Mouse (Mus musculus) layer of hippocampus, postnatal 36 days (tissue): ENCODE results near the gene Zp3. TPM values are rescaled to one million over a fixed set of nuclear protein-coding genes. Genes with fewer than 3 reads are reported as not detected.

Source experiments
- DNase-seq, 2 experiments: peaks; one replicate each; pipeline ENCODE4 v3.0.0; 2022
- total RNA-seq, 2 experiments: library from RNA; stranded (reverse); gene quantifications; 2 replicates each; pipeline ENCODE4 v1.2.3; 2021

Gene Zp3
- total RNA-seq, 2 experiments from 2014 or later, result not detected

DNA sequence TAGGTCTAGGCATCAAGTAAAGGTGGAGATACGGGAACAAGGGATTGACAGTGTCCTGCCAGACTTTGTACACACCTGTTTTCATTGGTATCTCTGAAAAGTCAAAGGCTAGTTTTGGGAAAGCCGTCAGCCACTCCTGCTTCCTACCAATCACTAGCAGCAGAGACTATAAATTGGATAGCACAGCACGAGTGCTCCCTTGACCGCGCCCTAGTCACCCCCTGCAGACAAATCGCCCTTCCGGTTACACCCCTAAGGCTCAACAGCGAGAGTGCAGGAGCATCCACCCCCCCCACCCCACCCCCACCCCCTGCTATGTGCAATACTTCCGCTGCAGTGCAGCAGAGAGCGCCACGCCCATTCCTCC is 17.8 kb upstream of the Zp3 start:
- no peak for DNase-seq

DNA sequence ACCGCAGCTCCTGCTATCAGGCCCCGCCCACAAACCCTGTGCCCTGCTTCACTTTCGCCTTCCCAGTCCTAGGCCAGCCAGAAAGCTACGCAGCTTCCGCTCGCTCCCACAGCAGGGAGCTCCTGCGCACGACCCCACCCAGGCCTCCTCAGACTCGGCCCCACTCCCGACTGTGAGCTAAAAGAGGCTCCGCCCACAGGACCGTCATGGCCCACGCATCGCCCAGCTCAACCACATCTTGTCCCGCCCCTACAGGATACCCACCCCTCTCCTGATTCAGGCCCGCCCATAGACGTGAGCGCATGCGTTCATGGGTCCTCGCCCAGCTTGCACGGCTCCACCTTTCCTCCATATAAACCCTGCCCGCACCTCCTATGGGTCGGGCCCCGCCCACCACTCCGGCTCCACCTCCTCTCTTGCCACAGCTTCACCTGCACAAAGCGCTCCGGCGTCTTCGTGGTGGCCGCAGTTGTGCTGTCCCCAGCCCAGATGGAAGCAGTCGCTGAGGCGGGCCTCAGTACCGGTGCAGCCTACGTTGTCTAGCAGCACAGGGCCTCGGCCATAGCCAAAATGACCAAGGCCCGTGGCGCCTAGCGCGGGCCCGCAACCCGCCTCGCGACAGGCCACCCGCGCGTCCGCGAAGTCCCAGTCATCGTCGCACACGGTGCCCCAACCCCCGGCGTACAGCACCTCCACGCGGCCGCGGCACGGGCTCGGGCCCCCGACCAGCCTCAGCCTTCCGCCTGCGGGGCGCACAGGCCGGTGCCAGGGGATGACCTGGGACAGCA is 17.2 kb upstream of the Zp3 start:
- DNase-seq, result peak; percentile 96 to 98

DNA sequence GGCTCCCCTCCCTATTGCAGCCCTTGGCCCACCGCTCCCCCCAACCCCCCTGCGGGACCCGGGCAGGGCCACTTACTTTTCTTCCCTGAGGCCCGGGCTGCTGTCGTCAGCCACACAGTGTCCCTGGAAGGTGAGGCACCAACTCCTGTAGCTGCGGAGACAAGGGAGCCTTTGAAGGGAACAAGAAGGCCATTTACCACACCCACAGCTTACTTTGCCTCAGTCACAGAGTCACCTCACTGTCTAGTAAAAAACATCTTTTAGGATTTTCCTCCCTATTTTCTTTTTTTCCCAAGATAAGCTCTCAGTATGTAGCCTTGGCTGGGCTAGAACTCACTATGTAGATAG is 16.6 kb upstream of the Zp3 start:
- DNase-seq, result no peak

DNA sequence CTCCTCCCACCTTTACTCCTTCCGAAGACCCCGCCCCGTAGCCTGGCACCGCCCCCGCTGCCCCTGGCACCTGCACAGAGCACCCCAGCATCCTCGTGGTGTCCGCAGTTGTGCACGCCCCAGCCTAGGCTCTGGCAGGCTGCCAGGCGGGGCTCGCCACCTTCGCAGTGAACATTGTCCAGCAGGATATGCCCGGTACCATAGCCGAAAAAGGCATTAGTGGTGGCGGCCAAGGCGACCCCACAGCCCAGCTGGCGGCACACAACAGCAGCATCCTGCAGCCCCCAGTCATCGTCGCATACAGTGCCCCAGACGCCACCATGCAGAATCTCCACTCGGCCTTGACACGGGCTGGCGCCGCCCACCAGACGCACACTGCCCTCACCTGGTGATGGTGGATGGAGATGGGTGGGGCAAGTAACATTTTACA is 14.4 kb upstream of the Zp3 start:
- DNase-seq, result no peak

DNA sequence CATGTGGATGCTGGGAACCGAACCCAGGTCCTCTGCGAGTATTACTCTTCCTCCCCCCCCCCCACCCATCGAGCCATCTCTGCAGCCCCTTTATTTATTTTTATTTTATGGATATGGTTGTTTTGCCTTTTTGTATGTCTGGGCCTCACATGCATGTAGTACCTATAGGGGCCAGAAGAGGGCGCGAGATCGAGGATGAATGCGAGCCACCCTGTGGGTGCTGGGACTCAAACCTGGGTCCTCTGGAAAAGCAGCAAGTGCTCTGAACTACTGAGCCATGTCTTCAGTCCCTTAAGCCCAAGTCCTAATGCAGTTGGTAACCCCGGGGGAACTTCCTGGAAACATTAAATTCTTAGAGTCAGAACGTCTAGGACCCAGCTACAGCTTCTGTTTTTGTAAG is 13.0 kb upstream of the Zp3 start:
- no peak for DNase-seq

DNA sequence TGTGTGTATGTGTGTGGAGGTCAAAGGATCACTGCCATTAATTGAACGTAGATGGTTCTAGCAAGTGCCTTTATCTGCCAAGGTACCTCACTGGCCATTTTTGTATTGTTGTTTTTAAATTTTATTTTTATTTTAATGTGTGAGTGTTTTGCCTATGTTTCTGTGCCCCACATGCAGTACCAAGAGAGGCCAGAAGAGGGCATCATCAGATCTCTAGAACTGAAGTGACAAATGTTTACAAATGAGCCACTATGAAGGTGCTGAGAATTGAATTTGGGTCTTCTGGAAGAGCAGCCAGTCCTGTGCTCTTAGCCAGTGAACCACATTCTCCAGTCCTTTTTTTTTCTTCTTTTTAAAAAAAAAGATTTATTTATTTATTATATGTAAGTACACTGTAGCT is 11.1 kb upstream of the Zp3 start:
- DNase-seq, result no peak

DNA sequence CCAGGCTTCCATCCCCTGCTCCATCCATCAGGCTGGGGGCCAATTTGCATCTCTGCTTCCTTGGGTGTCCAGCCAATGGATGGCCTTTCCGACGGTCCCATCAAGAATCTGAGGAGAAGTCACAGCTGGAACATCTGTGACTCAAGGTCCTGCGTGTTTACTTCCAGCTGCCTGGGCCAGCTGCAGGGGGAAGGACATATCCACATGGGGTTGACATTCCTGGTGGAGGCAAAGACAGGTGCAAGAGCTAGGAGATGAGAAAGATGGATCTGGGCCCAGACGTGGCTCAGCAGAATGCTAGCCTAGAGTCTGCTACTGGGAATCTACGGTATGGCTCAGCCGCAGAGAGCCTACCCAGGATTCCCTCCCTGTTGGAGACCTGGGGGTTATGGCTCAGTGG is 9.7 kb upstream of the Zp3 start:
- DNase-seq, result no peak

DNA sequence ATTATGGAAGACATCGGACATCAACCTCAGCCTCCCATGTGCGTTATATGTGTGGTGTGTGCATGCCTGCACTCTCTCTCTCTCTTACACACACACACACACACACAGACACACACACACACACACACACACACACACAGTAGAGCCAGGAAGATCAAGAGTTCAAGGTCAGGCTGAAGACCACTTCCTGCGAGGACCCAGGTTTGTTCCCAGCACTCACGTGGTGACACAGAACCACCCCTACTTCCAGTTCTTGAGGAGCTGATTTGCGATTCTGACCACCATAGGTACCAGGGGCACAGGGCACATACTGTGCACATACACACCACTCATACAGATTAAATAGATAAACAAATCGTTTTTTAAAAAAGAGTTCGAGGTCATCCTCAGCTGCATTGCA is 8.0 kb upstream of the Zp3 start:
- no peak for DNase-seq

DNA sequence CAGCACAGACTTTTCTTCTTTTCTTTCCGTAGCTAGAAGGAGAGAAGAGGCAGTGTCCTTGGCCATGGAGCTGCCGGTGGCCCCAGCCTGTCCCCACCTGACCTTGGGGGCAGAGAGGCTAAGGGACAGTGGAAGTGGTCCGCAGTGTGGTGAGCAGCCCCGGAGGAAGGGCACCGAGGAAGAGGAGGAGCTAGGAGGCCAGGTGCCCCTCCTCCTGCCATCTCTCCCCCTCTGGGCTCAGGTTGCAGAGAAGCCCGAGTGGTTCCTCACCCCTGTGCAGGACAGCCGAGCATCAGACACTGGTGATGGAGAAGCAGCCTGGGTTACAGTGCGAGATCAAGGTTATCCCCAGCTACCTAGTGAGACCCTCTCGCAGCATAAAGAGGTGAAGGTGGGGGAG is 5.5 kb upstream of the Zp3 start, which contains the start of gene Ssc4d:
Gene Ssc4d, minus strand, starts transcription at position 167 of the 400 bp plus-strand sequence.
- no peak for DNase-seq

DNA sequence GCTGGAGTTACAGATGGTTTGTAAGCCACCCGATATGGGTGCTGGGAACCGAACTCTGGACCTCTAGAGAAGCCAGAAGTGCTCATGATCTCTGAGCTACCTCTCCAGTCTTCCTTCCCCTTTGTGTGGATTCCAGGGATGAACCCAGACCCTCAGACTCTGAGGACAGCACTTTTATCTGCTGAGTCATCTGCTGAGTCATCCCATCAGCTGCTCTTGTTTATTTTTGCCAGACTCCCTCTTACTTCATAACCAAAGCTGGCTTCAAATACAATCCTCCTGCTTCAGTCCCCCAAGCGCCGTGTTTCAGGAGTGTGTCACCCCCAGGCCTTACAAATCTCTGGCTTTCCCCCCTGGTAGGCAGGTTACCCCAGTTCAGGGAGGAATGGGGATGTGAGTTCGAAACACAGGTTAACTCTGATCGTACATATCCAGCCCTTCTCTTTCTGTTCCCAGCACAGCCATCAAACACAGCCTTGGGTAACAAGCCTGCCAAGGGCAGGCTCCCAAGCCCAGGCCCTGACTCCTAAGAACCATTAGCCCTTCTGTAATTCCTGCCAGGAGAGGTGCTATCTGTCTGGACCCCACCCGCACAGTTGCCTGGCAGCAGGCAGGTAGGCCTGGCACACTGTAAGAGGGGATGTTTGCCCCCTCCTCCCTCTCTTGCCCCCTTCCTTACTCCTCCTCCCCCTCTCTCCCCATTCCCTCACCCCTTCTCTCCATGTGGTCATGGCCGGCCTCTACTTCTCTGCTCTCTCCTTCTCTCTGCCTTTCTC is 3.8 kb upstream of the Zp3 start:
- DNase-seq, result no peak

DNA sequence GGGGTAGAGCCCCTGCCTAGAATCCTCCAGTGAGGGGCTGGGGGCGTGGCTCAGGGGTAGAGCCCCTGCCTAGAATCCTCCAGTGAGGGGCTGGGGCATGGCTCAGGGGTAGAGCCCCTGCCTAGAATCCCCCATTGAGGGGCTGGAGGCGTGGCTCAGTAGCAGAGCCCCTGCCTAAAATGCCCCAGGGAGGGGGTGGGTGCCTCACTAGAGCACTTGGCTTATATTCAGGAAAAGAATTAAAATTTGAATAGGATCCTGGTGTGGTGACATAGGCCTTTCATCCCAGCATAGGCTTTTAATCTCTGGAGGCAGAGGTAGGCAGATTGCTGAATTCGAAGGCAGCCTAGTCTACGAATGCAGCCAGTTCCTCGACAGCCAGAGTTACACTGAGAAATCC is 518 bp upstream of the Zp3 start:
- DNase-seq, result no peak

DNA sequence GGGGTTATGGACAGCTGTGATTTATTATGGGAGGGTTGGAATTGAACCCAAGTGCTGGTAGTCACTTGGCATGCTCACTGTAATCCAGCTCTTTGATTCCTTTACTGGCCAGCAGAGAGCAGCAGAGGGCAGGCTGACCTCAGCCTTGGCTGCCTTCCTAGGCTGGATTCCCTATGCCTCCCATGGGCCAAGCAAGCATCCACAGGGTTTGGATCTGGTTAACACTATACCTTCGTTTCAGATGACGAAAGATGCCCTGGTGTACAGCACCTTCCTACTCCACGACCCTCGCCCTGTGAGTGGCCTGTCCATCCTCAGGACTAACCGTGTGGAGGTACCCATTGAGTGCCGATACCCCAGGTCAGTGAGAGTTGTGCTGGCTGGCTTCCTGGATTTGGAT is 2.5 kb downstream of the Zp3 start:
- no peak for DNase-seq

DNA sequence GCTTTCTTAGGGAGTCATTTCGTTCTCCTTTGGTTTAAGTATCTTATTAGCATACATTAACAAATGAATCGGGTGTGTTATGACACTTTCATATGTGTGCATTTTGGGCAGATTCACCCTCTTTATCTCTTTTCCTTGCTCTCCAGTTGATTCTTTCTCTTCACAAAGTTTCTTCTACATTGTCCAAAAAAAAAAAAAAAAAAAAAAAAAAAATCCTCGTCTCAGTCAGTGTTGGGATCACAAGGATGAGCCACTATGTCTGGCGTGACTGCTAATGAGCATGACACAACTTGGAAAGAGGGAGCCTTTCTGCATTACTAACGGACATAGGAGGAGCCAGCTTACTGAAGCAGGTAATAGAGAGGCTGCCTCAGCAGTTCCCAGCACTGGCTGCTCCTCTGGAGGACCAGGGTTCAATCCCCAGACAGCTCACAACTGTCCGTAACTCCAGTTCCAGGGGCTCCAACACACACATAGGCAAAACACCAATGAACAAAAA is 4.7 kb downstream of the Zp3 start:
- DNase-seq, result no peak

DNA sequence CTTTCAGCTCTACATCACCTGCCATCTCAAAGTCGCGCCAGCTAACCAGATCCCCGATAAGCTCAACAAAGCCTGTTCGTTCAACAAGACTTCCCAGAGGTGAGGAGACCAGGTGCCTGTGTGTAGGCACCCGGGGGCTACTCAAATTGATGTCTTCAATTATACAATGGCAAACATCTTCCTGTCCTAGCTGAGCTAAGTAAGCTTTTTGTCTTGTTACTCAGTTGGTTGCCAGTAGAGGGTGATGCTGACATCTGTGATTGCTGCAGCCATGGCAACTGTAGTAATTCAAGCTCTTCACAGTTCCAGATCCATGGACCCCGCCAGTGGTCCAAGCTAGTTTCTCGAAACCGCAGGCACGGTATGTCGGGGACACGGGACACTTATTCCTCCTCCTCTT is 7.3 kb downstream of the Zp3 start:
- peak in 1 of 2 experiments; percentile 16 for DNase-seq

DNA sequence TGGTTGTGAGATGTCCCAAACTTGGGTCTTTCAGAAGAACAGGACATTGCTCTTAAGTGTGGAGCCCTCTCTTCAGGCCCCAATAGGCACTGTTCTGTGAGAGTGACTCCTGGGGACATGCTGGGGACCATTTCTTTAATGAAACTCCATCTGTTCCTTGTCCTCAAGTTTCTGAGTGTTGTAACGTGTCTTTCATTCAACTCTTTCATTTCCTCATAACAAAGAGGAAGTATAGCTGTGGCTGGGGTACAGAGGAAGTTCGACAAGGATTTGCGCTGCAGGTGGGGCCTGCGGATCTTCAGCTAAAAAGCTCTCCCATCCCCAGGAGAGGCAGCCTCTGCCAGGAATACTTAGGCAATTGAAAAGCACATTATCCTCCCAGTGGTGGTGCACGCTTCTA is 10.7 kb downstream of the Zp3 start:
- no peak for DNase-seq

DNA sequence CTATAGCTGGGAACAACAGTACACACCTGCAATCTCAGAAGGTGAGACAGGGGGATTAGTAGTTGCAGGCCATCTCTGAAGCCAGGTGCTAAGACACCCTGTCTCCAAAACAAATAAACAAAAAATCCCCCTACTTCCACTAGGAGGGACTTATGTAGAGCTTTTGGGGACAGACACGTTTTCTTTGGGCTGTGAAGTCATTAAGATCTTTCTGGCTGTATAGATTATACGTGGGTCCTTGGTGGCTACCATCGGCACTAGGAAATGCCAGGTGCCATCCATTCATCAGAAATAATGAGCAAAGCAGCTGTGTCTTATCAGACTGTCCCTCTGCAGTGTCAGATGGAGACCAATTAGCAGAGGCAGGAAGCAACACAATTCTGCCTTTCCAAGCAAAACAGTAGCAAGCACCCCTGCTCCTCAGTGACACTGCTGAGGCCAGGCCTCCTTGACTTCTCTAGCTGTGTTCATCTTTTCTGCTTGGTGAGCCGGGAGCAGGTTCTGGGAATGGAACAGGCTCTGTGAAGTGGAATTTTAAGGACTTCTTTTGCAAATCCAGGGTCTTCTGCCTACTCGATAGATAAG is 13.6 kb downstream of the Zp3 start:
- DNase-seq, result no peak

DNA sequence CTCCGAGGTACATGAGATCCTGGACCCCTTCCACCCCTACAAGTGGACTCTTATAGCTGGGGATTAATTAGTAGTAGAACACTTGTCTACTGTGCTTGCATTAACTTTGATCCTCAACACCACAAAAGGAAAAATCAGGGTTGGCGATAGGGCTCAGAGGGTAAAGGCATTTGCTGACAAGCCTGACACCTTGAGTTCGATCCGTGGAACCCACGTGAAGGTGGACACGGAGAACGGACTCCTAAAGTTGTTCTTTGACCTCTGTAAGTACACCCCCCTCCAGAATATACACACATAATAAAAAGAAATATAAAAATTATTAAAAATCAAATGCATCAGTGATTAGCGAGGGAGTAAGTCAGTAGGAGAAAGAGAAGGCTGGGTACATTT is 14.4 kb downstream of the Zp3 start:
- DNase-seq, result no peak

DNA sequence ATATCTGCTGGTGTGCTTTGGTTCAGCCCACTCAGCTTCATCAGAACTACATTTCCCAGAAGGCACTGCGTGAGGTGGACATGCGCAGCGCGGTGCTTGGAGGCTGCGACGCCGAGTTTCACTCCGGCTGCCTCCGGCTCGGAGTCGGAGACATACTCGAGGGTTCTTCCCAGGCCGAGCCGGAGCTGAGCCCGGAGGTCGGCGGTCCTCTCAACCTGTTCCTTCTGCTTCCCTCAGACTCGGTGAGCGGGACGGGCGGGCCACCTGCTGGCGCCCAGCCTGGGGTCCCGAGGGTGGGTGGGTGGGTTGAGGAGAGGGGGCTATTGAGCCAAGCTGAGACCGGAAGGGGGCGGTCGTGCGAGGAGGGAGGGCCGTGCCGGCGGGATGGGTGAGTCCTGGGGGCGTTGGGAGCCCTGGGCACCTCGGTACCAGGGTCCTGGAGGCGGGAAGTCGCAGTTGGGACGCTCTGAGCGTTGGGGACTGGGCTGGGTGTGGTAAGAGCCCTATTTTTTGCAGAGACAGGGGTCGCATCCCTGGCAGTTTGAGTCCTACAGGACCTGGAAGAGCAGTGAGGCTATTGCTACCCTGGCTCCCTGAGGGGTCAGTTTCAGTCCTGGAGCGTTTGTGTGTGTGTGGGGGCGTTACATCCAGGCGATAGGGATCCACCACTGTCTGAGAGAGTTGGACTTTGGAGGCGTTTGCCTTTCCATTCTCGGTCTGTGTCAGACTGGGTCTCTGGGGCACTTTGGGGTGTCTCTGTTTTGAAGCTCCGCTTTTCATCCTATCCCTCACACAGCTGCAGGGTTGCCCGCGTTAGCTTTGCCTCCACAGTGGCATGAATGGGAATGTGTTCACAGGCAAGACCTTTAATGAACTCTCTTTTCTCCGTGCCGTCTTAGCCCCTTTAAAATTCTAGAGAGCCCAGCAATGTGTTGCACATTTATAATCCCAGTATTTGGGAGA is 15.1 kb downstream of the Zp3 start, which contains the start of gene Dtx2:
Gene Dtx2, plus strand, starts transcription at position 76 of the 963 bp plus-strand sequence.
- DNase-seq, result peak; percentile 89

DNA sequence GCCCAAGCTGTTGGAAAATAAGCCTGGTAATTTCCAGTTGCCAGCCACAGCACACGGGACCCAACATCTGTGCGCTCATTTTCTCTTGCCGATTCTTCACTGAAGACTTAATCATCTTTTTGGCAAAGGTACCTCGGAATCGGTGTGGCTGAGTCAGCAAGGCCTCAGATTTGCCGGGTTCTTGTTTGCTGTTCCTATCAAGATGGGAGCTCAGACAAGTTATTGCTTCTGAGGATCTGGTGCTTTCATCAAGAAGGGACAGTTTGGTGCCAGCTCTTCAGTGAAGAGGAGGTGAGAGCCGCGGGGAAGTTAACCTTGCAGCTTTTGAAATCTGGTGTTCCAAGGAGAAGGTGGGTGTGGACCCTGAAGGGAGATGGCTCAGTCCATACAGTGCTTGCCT is 16.3 kb downstream of the Zp3 start:
- DNase-seq, result no peak

DNA sequence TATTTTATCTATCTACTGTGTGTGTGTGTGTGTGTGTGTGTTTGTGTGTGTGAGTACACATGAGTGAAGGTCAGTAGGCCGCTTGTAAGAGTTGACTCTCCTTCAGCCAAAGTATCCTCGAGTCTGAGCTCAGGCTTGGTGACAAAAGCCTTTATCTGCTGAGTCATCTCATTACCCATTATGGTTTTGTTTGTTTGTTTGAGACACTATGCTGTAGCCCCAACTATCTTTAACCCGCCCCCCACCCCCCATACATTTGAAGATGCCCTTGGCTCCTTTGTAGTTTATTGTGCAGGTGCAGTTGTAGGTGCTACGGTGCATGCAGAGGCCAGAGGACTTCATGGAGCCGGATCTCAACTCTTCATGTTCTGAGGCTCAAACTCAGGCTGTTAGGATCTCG is 21.3 kb downstream of the Zp3 start:
- no peak for DNase-seq

DNA sequence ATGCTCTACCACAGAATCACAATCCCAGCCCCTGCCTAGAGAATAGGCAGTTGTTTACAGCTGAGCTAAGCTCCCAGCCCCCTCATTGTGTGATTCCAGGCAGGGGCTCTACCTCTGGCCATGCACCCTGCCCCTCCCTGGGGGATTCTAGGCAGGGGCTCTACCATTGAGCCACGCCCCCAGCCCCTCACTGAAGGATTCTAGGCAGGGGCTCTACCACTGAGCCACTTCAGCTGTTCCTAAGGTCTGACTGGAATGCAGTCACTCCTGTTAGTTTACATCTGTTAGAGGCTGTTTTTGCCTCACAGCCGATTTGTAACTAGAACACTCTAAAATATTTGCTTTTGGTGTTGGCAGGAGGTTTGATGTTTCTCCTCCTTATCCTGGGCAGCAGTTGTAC is 22.4 kb downstream of the Zp3 start:
- no peak for DNase-seq

DNA sequence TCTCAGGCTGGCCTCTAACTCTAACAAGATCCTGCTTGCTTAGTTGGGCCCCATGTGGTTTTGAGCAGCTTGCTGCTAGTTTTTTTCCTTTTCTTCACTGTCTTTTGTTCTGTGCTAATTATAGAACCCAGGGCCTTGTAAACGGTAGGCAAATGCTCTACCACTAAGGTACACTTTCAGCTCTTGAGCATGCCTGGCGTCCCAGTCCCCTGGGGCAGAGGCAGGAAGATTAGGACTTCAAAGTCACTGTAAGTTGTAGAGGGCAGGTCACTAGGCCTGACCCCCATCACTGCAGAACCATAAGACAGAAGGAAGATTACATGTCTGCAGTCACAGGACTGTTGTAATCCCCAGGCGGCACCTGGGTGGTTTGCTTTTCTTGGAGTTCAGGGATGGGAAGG is 22.9 kb downstream of the Zp3 start:
- DNase-seq, result no peak
